Mouse (Mus musculus) embryo, embryonic 11 days (tissue): ENCODE results near the gene Olfr1448.
"Not testable (repeated sequence)": the region's sequence is repeated elsewhere in the genome, so short reads cannot be mapped to it uniquely, and the experiment has no call there.

Experiments
- DNase-seq: peaks from one replicate; pipeline ENCODE4 v3.0.0-alpha.2; 2015

Olfr1448 gene

DNA sequence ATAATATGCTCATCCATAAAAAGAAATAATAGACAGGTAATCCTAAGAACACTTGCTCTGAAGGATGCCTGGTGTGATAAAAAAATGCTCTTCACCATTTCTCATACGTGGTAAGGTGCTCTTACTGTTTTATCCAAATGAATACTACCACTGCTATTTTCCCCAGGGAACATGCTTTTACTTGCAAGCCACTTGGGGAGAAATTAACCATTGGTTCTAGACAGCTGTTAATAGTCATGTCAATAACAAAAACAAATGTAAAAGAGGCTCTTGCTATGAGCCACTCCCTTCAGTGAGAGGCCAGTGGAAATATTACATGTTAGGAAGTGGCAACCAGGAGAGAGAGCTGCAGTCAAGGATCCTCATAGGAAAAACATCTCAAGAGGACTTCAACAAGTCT lies at the start of gene Olfr1448:
Olfr1448 (minus strand) TSS at position 101 of the 400 bp plus-strand sequence.
- no peak for DNase-seq

- DNase-seq = not testable (repeated sequence)
Observed at GRCm38 (mm10) chr19:12970082-12970481, 45.9 kb upstream of the Olfr1448 start.

GRCm38 (mm10) chr19:12949958-12950357 lies 25.7 kb upstream of the Olfr1448 start, which contains the start of gene Olfr1450:
Gene Olfr1450, plus strand, starts transcription at chr19:12950258.
- DNase-seq = no peak

DNA sequence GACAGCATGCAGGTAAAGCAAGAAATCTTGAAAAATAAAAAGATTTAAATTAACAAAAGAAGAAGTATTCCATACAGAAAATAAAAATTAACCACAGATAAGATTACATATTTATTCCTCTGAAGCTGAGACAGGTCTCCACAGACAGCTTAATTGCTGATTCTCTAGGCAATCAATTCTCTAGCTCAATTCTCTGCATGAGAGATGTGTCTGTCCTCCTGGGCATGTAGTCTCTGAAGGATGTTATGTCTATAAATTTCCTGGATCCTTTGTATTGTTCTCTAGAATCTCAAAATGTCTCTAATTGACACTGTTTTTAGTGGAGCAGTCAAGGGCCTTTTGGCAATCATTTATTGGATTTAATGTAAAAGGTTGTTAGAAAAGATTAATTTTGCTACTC lies 6.3 kb upstream of the Olfr1448 start, which contains the start of gene Olfr1449:
Olfr1449 (plus strand) TSS at position 301 of the 400 bp plus-strand sequence.
- no peak for DNase-seq

DNA sequence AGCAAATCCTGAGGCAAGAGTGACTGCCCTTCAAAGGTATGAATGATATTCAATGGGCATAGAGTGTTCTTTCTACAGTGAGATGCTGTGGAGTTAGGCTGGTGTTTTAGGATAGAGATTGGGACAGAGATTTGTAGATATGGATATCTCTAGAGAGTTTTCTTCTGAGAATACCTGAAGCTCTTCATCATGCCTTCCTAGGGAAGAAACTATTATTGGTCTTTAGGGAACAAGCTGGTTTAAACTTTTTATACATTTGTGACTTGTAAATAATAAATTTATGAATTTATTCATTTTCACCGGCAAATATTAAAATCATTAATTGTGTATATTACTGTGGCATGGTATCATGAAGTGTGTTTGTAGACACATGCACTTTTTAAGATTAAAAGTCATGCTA lies 20.6 kb downstream of the Olfr1448 start, which contains the start of gene Olfr1447:
Olfr1447 (minus strand) TSS at position 101 of the 400 bp plus-strand sequence.
- no peak for DNase-seq

GRCm38 (mm10) chr19:12893424-12893823 lies 30.8 kb downstream of the Olfr1448 start, which contains the start of gene Olfr1446:
Gene Olfr1446, minus strand, starts transcription at chr19:12893524.
- no peak for DNase-seq

DNA sequence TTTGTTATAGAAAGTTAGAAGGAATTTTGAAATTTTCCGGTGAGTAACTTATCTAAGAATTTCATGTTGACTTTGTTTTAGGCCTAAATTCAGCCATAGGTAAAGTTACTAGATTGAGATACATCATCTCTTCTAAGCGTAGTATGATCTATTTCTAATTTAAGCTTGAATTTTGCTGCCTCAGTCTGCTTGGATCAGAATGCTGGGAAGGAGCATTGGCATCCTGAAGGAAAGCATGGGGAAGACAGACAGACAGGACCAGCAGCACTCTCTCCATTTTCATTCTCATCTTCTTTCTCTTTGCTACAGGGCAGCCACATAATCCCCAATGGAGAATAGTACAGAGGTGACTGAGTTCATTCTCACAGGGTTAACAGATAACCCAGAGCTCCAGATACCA lies 40.7 kb downstream of the Olfr1448 start, which contains the start of gene Olfr1445:
Olfr1445 (plus strand) TSS at position 301 of the 400 bp plus-strand sequence.
- DNase-seq = no peak
